Mouse (Mus musculus) embryonic fibroblast, embryonic 13.5 days (primary cell): Measurements from ENCODE around the gene Avl9.

ENCODE experiments used
- CTCF ChIP-seq: IDR thresholded peaks from 2 replicates; pipeline ENCODE4 v1.5.1; 2011; ENCODE audit warnings: mild to moderate bottlenecking, control low read depth, low read length, moderate library complexity, borderline replicate concordance; ENCODE audit not compliant: insufficient read depth
- POLR2A ChIP-seq: IDR thresholded peaks from 2 replicates; pipeline ENCODE4 v1.6.1; 2011; ENCODE audit warnings: low read depth, mild to moderate bottlenecking, control low read depth, low read length, moderate library complexity

DNA sequence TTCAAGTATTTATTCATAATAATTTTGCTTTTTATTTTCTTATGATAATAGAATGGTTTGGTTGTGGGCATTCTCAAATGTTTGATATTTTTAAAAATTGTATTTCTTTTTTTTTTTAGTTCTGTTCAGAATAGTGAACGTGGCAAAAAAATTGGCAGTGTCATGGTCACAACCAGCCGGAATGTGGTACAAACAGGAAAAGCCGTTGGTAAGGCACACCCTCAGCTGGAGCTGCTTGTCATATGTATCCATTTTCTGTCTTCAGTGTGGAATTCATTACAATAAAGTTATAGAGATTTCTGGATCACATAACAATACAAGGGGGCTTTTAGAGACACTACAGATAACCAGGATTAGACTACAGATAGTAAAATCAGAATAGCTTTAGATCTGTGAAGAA lies 39.0 kb downstream of the Avl9 start:
- TF ChIP-seq POLR2A (no peak), CTCF (no peak)
